Mouse (Mus musculus) CH12.LX (cell line): ENCODE measurements at regions not wholly inside any gene's neighbourhood (a gene's known extent, or its start where the extent isn't known, plus 50 kb on each side); places are given as distances from the start of the nearest gene placed in this dataset.

Experiments used
- DNase-seq: peaks from one replicate; pipeline ENCODE4 v3.0.0-alpha.2; 2013; ENCODE audit errors: extremely low read depth
- H3K27ac ChIP-seq: 2 replicates; pipeline ENCODE4 v1.5.1; 2012; ENCODE audit warnings: low read depth, mild to moderate bottlenecking, control low read depth, moderate library complexity; ENCODE audit not compliant: insufficient read depth
- H3K27me3 ChIP-seq: replicated peaks from 2 replicates; pipeline ENCODE3; 2012; ENCODE audit warnings: inconsistent platforms
- H3K36me3 ChIP-seq, 2 experiments: replicated peaks in 1 of 2; 2 replicates each; pipeline versions ENCODE3 to v1.6.1; 2012; ENCODE audit warnings: inconsistent platforms in 1 of 2, low read length in 1 of 2, mild to moderate bottlenecking in 1 of 2, mixed read lengths in 1 of 2, moderate library complexity in 1 of 2; ENCODE audit not compliant: control insufficient read depth in 1 of 2, insufficient read depth in 1 of 2
- H3K4me1 ChIP-seq, 2 experiments: 2 replicates each; pipeline ENCODE4 v1.6.1; 2012; ENCODE audit warnings: inconsistent platforms in 1 of 2, moderate library complexity in 1 of 2; ENCODE audit not compliant: insufficient read depth in 2 of 2, control insufficient read depth in 1 of 2
- H3K4me2 ChIP-seq: 2 replicates; pipeline ENCODE4 v1.6.1; 2012; ENCODE audit warnings: low read depth, mild to moderate bottlenecking, control low read depth; ENCODE audit not compliant: poor library complexity, insufficient read depth, severe bottlenecking
- H3K4me3 ChIP-seq, 3 experiments: fragments of 150-350 bp in 1 of 3; sonication (generic) in 1 of 3; replicated peaks in 1 of 3; 2 replicates each; pipeline versions ENCODE3 to v1.5.1; 2011 to 2012; ENCODE audit warnings: low read depth in 2 of 3, low read length in 2 of 3, mild to moderate bottlenecking in 2 of 3, moderate library complexity in 2 of 3, control low read depth in 1 of 3, improper control_type of control experiment in 1 of 3, inconsistent platforms in 1 of 3, mixed read lengths in 1 of 3; ENCODE audit not compliant: poor library complexity in 1 of 3
- H3K79me2 ChIP-seq: replicated peaks from 2 replicates; pipeline ENCODE4 v1.6.1; 2012; ENCODE audit warnings: mild to moderate bottlenecking, moderate library complexity; ENCODE audit not compliant: control insufficient read depth, poor library complexity, insufficient read depth, severe bottlenecking; ENCODE audit errors: extremely low read depth
- H3K9ac ChIP-seq: 2 replicates; pipeline ENCODE4 v1.6.1; 2012; ENCODE audit warnings: low read depth, mild to moderate bottlenecking, control low read depth, moderate library complexity; ENCODE audit not compliant: insufficient read depth
- H3K9me3 ChIP-seq: replicated peaks from 2 replicates; pipeline ENCODE3; 2012; ENCODE audit warnings: low read length, inconsistent platforms, mixed read lengths
- BHLHE40 ChIP-seq: IDR thresholded peaks from 2 replicates; pipeline ENCODE4 v1.6.1; 2011; ENCODE audit warnings: mild to moderate bottlenecking, low read depth, low read length, improper control_type of control experiment
- E2F4 ChIP-seq: IDR thresholded peaks from 2 replicates; pipeline ENCODE4 v1.6.1; 2011; ENCODE audit warnings: low read depth, low read length, improper control_type of control experiment; ENCODE audit not compliant: insufficient replicate concordance
- ELF1 ChIP-seq: IDR thresholded peaks from 2 replicates; pipeline ENCODE4 v1.6.1; 2014; ENCODE audit warnings: low read depth, mild to moderate bottlenecking, inconsistent platforms, low read length, improper control_type of control experiment
- EP300 ChIP-seq: IDR thresholded peaks from 2 replicates; pipeline ENCODE4 v1.6.1; 2011; ENCODE audit warnings: low read length, improper control_type of control experiment
- ETS1 ChIP-seq: conservative IDR thresholded peaks from 2 replicates; pipeline ENCODE4 v1.6.1; 2012; ENCODE audit warnings: low read depth, mild to moderate bottlenecking, inconsistent platforms, low read length, improper control_type of control experiment, moderate library complexity
- HCFC1 ChIP-seq: IDR thresholded peaks from 2 replicates; pipeline ENCODE4 v1.6.1; 2012; ENCODE audit warnings: low read depth, mild to moderate bottlenecking, inconsistent platforms, low read length, improper control_type of control experiment
- IRF4 ChIP-seq: IDR thresholded peaks from 2 replicates; pipeline ENCODE4 v1.6.1; 2014; ENCODE audit warnings: low read depth, mild to moderate bottlenecking, inconsistent platforms, low read length, improper control_type of control experiment
- JUN ChIP-seq: IDR thresholded peaks from 2 replicates; pipeline ENCODE4 v1.6.1; 2011; ENCODE audit warnings: low read depth, mild to moderate bottlenecking, low read length, improper control_type of control experiment, moderate library complexity; ENCODE audit not compliant: insufficient read depth
- JUND ChIP-seq: conservative IDR thresholded peaks from 2 replicates; pipeline ENCODE4 v1.6.1; 2011; ENCODE audit warnings: low read depth, low read length, improper control_type of control experiment
- KAT2A ChIP-seq: IDR thresholded peaks from 2 replicates; pipeline ENCODE4 v1.6.1; 2012; ENCODE audit warnings: low read length, improper control_type of control experiment, inconsistent platforms; ENCODE audit not compliant: insufficient replicate concordance
- MAFK ChIP-seq: IDR thresholded peaks from 2 replicates; pipeline ENCODE4 v1.6.1; 2011; ENCODE audit warnings: low read length, improper control_type of control experiment; ENCODE audit not compliant: insufficient replicate concordance
- MEF2A ChIP-seq: IDR thresholded peaks from 2 replicates; pipeline ENCODE4 v1.6.1; 2014; ENCODE audit warnings: low read depth, mild to moderate bottlenecking, inconsistent platforms, low read length, improper control_type of control experiment, borderline replicate concordance
- NELFE ChIP-seq: IDR thresholded peaks from 2 replicates; pipeline ENCODE4 v1.6.1; 2011; ENCODE audit warnings: low read depth, low read length, improper control_type of control experiment
- NRF1 ChIP-seq: IDR thresholded peaks from 2 replicates; pipeline ENCODE4 v1.6.1; 2014; ENCODE audit warnings: low read depth, mild to moderate bottlenecking, inconsistent platforms, low read length, improper control_type of control experiment, moderate library complexity
- POLR2A ChIP-seq: IDR thresholded peaks from 2 replicates; pipeline ENCODE4 v1.6.1; 2011; ENCODE audit warnings: low read depth, mild to moderate bottlenecking, improper control_type of control experiment, low read length
- POLR2AphosphoS2 ChIP-seq: IDR thresholded peaks from 2 replicates; pipeline ENCODE4 v1.6.1; 2011; ENCODE audit warnings: low read depth, low read length, improper control_type of control experiment
- RAD21 ChIP-seq: IDR thresholded peaks from 2 replicates; pipeline ENCODE4 v1.6.1; 2011; ENCODE audit warnings: low read depth, mild to moderate bottlenecking, low read length, improper control_type of control experiment, moderate library complexity
- RCOR1 ChIP-seq: conservative IDR thresholded peaks from 2 replicates; pipeline ENCODE4 v1.6.1; 2012; ENCODE audit warnings: low read depth, mild to moderate bottlenecking, inconsistent platforms, low read length, improper control_type of control experiment
- SIN3A ChIP-seq: IDR thresholded peaks from 2 replicates; pipeline ENCODE4 v1.6.1; 2012; ENCODE audit warnings: low read length, improper control_type of control experiment, inconsistent platforms
- SMC3 ChIP-seq: IDR thresholded peaks from 2 replicates; pipeline ENCODE4 v1.6.1; 2011; ENCODE audit warnings: low read depth, low read length, improper control_type of control experiment
- TBP ChIP-seq: conservative IDR thresholded peaks from 2 replicates; pipeline ENCODE4 v1.6.1; 2011; ENCODE audit warnings: low read depth, low read length, improper control_type of control experiment
- UBTF ChIP-seq: IDR thresholded peaks from 2 replicates; pipeline ENCODE4 v1.6.1; 2012; ENCODE audit warnings: low read depth, mild to moderate bottlenecking, inconsistent platforms, low read length, improper control_type of control experiment, moderate library complexity
- ZNF384 ChIP-seq: IDR thresholded peaks from 2 replicates; pipeline ENCODE4 v1.6.1; 2012; ENCODE audit warnings: low read depth, low read length, improper control_type of control experiment, inconsistent platforms
- dilution Hi-C: fragments of 300-500 bp; cut with MboI; formaldehyde crosslinking; loops from 2 replicates; pipeline ENCODE4 v1.14.3; 2020; ENCODE audit warnings: low sequenced_read_pairs; ENCODE audit not compliant: extremely low pct_unique_long_range_greater_than_20kb, extremely low pct_ligation_motif_present
- in situ Hi-C: fragments of 300-500 bp; cut with MboI; formaldehyde crosslinking; loops from 3 replicates; pipeline ENCODE4 v1.14.3; 2019; ENCODE audit warnings: low sequenced_read_pairs, low pct_ligation_motif_present, low pct_unique_long_range_greater_than_20kb, mixed read lengths

GRCm38 (mm10) chr19:14360611-14361010 lies 237.2 kb downstream of the Tle4 start:
- Histone ChIP-seq H3K79me2 (no peaks in the 10 kb centered on the region), H3K4me2 (no peak overlapping the region), H3K9me3 (no peaks in the 10 kb centered on the region), H3K4me3 (no peak overlapping the region), H3K36me3 (no peaks in the 10 kb centered on the region), H3K27me3 (no peaks in the 10 kb centered on the region), H3K27ac (peak overlapping the region; percentile 31; the same call in 1 of the 2 replicates), H3K9ac (no peak overlapping the region), H3K4me1 (peaks cover 24 to 56% of the 10 kb centered on the region in 2 experiments)
- in situ Hi-C loops: loop anchor here (25.0 kb wide), 1 partner anchor 248 kb away; no protein-coding TSS in a partner anchor
- dilution Hi-C loops: no loop called here
- TF ChIP-seq SIN3A (no peak), UBTF (no peak), E2F4 (no peak), POLR2A (no peak), MAFK (peak; percentile 43; the same call in 1 of the 2 replicates), ZNF384 (peak; percentile 91), JUN (peak; percentile 69), KAT2A (0 out of 2 replicates have a peak, but pooled peaks have one; percentile 18), HCFC1 (peak; percentile 11; the same call in 1 of the 2 replicates), EP300 (peak; percentile 88), SMC3 (no peak), RCOR1 (peak; percentile 80; the same call in 1 of the 2 replicates), RAD21 (no peak; the same call in 1 of the 2 replicates), MEF2A (peak; percentile 41; the same call in 1 of the 2 replicates), ETS1 (no peak; the same call in 1 of the 2 replicates), NELFE (no peak), ELF1 (peak; percentile 84), POLR2AphosphoS2 (no peak), TBP (no peak), NRF1 (no peak), JUND (peak; percentile 60; the same call in 1 of the 2 replicates), BHLHE40 (peak; percentile 63), IRF4 (peak; percentile 92)
- DNase-seq: peak; percentile 47
